Mouse (Mus musculus): Measurements from ENCODE around the gene Pknox1.

DNA sequence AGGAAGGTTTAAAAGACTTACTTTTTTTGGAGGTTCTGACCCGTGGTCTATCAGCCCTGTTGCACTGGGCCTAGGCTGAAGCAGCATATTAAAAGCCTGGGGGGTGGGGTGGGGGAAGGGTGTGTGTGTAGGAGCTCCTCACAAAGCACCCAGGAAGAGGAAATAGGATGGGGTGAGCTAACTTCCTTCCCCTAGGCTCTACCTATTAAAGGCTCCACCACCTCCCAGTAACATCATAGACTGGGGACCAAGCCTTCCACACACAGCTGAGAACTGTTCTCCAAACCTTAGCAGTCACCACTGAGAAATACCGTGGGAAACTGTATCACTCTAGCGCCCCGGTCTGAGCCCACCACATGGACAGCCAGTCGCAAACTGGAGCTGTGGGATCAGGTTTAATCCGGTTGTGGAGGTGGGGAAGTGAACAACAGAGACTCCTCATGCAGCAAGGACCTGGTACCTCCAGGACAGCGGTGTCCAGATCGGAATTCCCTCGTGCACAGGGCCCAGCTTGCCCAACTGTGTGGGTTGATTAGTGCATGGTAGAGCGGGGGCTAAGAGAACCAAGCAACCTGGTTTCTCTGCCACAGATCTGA, 6.5 kb upstream of the Pknox1 start:
- no peak for TF ChIP-seq CTCF (IDR thresholded peaks at IDR 0.05; ENCODE audit: extremely low read depth, insufficient read depth, low read length)
- no peak for TF ChIP-seq POLR2A (IDR thresholded peaks at IDR 0.05; ENCODE audit: extremely low read depth, insufficient read depth, low read length)

Measured in cortical plate, adult 2 months (tissue).